Mouse (Mus musculus) MEL (cell line): ENCODE data around the gene Eif2b1.

Source experiments
- CHD1 ChIP-seq: IDR thresholded peaks from 2 replicates; pipeline ENCODE4 v1.6.1; 2012; ENCODE audit warnings: low read depth, mild to moderate bottlenecking, inconsistent platforms, low read length, improper control_type of control experiment
- CHD2 ChIP-seq: IDR thresholded peaks from 2 replicates; pipeline ENCODE4 v1.6.1; 2011; ENCODE audit warnings: low read length, improper control_type of control experiment
- CTCF ChIP-seq, 3 experiments: IDR thresholded peaks in 2 of 3; conservative IDR thresholded peaks in 1 of 3; 2 replicates each; pipeline ENCODE4 v1.5.1; 2011 to 2012; ENCODE audit warnings: low read length in 3 of 3, low read depth in 2 of 3, mild to moderate bottlenecking in 2 of 3, improper control_type of control experiment in 1 of 3, inconsistent platforms in 1 of 3, mixed read lengths in 1 of 3, moderate library complexity in 1 of 3; ENCODE audit not compliant: control insufficient read depth in 1 of 3, insufficient read depth in 1 of 3, poor library complexity in 1 of 3, severe bottlenecking in 1 of 3
- EP300 ChIP-seq, 2 experiments: IDR thresholded peaks; 2 replicates each; pipeline ENCODE4 v1.6.1; 2011; ENCODE audit warnings: improper control_type of control experiment in 2 of 2, low read length in 2 of 2, low read depth in 1 of 2, mild to moderate bottlenecking in 1 of 2
- ETS1 ChIP-seq: IDR thresholded peaks from 2 replicates; pipeline ENCODE4 v1.6.1; 2012; ENCODE audit warnings: low read depth, mild to moderate bottlenecking, inconsistent platforms, low read length, improper control_type of control experiment, moderate library complexity
- MEF2A ChIP-seq: IDR thresholded peaks from 2 replicates; pipeline ENCODE4 v1.6.1; 2014; ENCODE audit warnings: low read depth, mild to moderate bottlenecking, inconsistent platforms, low read length, improper control_type of control experiment; ENCODE audit not compliant: poor library complexity, insufficient replicate concordance, severe bottlenecking; ENCODE audit errors: extremely low read depth
- POLR2A ChIP-seq, 2 experiments: IDR thresholded peaks; 2 replicates each; pipeline ENCODE4 v1.6.1; 2011 to 2012; ENCODE audit warnings: low read length in 2 of 2, mild to moderate bottlenecking in 2 of 2, control low read depth in 1 of 2, improper control_type of control experiment in 1 of 2, low read depth in 1 of 2, moderate library complexity in 1 of 2; ENCODE audit not compliant: control insufficient read depth in 1 of 2, insufficient read depth in 1 of 2, poor library complexity in 1 of 2
- SMC3 ChIP-seq: IDR thresholded peaks from 2 replicates; pipeline ENCODE4 v1.6.1; 2011; ENCODE audit warnings: low read depth, low read length, improper control_type of control experiment
- ZC3H11A ChIP-seq: IDR thresholded peaks from 2 replicates; pipeline ENCODE4 v1.6.1; 2012; ENCODE audit warnings: low read depth, mild to moderate bottlenecking, inconsistent platforms, low read length, improper control_type of control experiment

DNA sequence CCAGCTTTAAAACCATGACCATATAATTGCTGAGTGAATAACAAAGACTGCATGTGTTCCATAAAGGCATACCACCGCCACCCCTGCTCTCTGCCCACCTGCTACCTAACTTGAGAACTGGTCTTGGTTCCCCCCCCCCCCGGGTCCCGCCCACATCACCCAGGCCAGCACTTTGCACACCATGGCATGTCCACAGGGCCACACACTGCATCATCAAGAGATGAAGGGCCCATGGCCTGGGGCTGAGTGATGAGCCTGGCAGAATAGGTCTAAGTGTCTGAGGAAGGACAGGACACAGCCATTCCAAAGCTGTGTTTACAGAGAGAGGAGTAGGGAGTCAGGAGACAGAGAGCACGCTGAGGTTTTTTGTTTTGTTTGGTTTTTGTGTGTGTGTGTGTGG lies 50.6 kb downstream of the Eif2b1 start:
- TF ChIP-seq EP300 (IDR thresholded peaks at IDR 0.05; ENCODE audit: low read depth in 1 of 2, low read length in 2 of 2) (no peak), MEF2A (no peak), CHD1 (no peak), CTCF (IDR thresholded peaks at IDR 0.05 in 2 of 3, conservative IDR thresholded peaks at IDR 0.05 in 1 of 3; ENCODE audit: control insufficient read depth in 1 of 3, insufficient read depth in 1 of 3, low read depth in 2 of 3, low read length in 3 of 3, poor library complexity in 1 of 3, severe bottlenecking in 1 of 3) (no peak), POLR2A (IDR thresholded peaks at IDR 0.05; ENCODE audit: control insufficient read depth in 1 of 2, insufficient read depth in 1 of 2, low read depth in 1 of 2, low read length in 2 of 2, poor library complexity in 1 of 2) (no peak), ZC3H11A (no peak), CHD2 (no peak), ETS1 (no peak), SMC3 (no peak)
